Mouse (Mus musculus) liver, postnatal 0 days (tissue): ENCODE results near the gene Uaca.

Experiments
- CTCF ChIP-seq: sonication (generic); IDR thresholded peaks from 2 replicates; pipeline ENCODE4 v1.5.1; 2016; ENCODE audit warnings: antibody characterized with exemption, low read depth
- EP300 ChIP-seq: IDR thresholded peaks from 2 replicates; pipeline ENCODE4 v1.6.1; 2016; ENCODE audit warnings: antibody characterized with exemption, low read depth, mild to moderate bottlenecking

GRCm38 (mm10) chr9:60876085-60876484 lies 81.7 kb downstream of the Uaca start:
- no peak for TF ChIP-seq CTCF
- TF ChIP-seq EP300, result no peak
